Mouse (Mus musculus): ENCODE results near the gene Zfp638.

- TF ChIP-seq HCFC1 (IDR thresholded peaks at IDR 0.05; ENCODE audit: borderline replicate concordance, insufficient read depth, low read length) (no peak), CHD2 (IDR thresholded peaks at IDR 0.05; ENCODE audit: low read depth, low read length) (no peak), ZNF384 (IDR thresholded peaks at IDR 0.05; ENCODE audit: low read depth, low read length) (no peak)
Measured at GRCm38 (mm10) chr6:83987642-83988041, 120.7 kb downstream of the Zfp638 start.
